Mouse (Mus musculus) myocyte (in vitro differentiated cells): ENCODE data around the gene Bud13.

Experiments used
- CEBPB ChIP-seq: IDR thresholded peaks from 2 replicates; pipeline ENCODE4 v1.6.1; 2011; ENCODE audit warnings: mild to moderate bottlenecking, moderate library complexity; ENCODE audit not compliant: poor library complexity, insufficient read depth, severe bottlenecking
- E2F4 ChIP-seq: IDR thresholded peaks from one replicate; pipeline ENCODE4 v1.6.1; 2011; ENCODE audit warnings: mild to moderate bottlenecking, control low read depth, moderate library complexity; ENCODE audit not compliant: insufficient read depth
- MAX ChIP-seq: IDR thresholded peaks from one replicate; pipeline ENCODE4 v1.6.1; 2011; ENCODE audit warnings: low read depth, mild to moderate bottlenecking, control low read depth
- MYOD1 ChIP-seq, 3 experiments: IDR thresholded peaks; one replicate each; pipeline ENCODE4 v1.6.1; 2011; ENCODE audit warnings: control low read depth in 2 of 3, low read depth in 2 of 3, mild to moderate bottlenecking in 2 of 3, moderate library complexity in 1 of 3; ENCODE audit not compliant: insufficient read length in 2 of 3, control insufficient read depth in 1 of 3
- MYOG ChIP-seq, 3 experiments: IDR thresholded peaks; one replicate each; pipeline ENCODE4 v1.6.1; 2011; ENCODE audit warnings: control low read depth in 2 of 3, low read depth in 2 of 3, mild to moderate bottlenecking in 2 of 3; ENCODE audit not compliant: insufficient read length in 2 of 3, control insufficient read depth in 1 of 3, insufficient read depth in 1 of 3
- POLR2A ChIP-seq: IDR thresholded peaks from one replicate; pipeline ENCODE4 v1.6.1; 2011; ENCODE audit warnings: low read depth, mild to moderate bottlenecking, control low read depth, moderate library complexity; ENCODE audit not compliant: insufficient read length
- POLR2AphosphoS2 ChIP-seq: IDR thresholded peaks from one replicate; pipeline ENCODE4 v1.6.1; 2011; ENCODE audit warnings: low read depth, control low read depth; ENCODE audit not compliant: insufficient read length
- REST ChIP-seq: IDR thresholded peaks from one replicate; pipeline ENCODE4 v1.6.1; 2011; ENCODE audit warnings: mild to moderate bottlenecking, control low read depth, moderate library complexity; ENCODE audit not compliant: insufficient read depth, insufficient read length
- TCF12 ChIP-seq: IDR thresholded peaks from one replicate; pipeline ENCODE4 v1.6.1; 2011; ENCODE audit warnings: mild to moderate bottlenecking, control low read depth; ENCODE audit not compliant: poor library complexity, insufficient read depth, severe bottlenecking
- TCF3 ChIP-seq: IDR thresholded peaks from one replicate; pipeline ENCODE4 v1.6.1; 2011; ENCODE audit warnings: low read depth, control low read depth; ENCODE audit not compliant: insufficient read length
- USF1 ChIP-seq: IDR thresholded peaks from one replicate; pipeline ENCODE4 v1.6.1; 2011; ENCODE audit warnings: low read depth, mild to moderate bottlenecking, control low read depth, moderate library complexity

DNA sequence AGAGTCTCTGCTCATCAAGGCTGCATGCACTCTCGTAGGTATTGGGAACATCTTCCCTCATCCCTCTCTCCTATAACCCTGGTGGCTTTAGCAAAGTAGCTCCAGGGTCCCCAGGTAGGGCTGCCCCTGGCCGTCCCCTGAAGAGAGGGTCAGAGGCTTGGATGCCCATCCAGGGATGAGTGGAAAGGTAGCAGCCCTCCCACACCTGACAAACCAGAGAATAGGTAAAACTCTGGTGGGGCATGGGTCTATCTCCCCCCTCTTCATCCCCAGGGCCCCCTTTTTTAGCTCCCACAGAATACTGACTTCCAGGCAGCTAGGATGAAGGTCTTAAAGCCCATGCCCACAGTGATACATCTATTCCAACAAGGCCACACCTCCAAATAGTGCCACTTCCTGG lies 37.7 kb downstream of the Bud13 start:
- TF ChIP-seq POLR2A (no peak), MYOD1 (IDR thresholded peaks at IDR 0.05; ENCODE audit: control insufficient read depth in 1 of 3, insufficient read length in 2 of 3, low read depth in 2 of 3) (no peak), TCF3 (no peak), USF1 (no peak), TCF12 (no peak), E2F4 (no peak), POLR2AphosphoS2 (no peak), CEBPB (no peak), MAX (no peak), MYOG (IDR thresholded peaks at IDR 0.05; ENCODE audit: control insufficient read depth in 1 of 3, insufficient read depth in 1 of 3, insufficient read length in 2 of 3, low read depth in 2 of 3) (no peak), REST (no peak)
